Mouse (Mus musculus): ENCODE measurements around the gene Lsamp.

DNA sequence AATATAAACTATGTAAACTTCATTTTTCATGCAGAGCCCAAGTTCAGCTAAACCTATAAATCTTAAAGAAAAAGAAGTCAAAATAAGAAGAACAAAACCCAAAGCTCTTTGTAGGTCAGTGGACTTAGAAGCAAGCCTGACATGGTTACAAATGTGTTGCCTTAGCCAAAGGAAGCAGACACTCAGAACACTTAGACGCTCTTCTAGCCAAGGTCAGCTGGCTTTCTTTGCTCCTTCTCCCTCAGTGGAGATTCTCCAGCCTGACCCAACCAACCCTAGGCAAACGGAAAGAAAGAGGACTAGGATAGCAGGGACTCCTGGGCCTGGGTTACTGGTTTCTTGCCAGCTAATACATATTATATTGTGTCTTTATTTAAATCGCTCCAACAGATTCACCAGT is 2194.7 kb downstream of the Lsamp start:
- TF ChIP-seq CTCF (IDR thresholded peaks at IDR 0.05; ENCODE audit: low read depth) (no peak), EP300 (IDR thresholded peaks at IDR 0.05; ENCODE audit: low read depth) (no peak)
